Mouse (Mus musculus): ENCODE data around the gene Slc6a18. TPM values are rescaled to one million over a fixed set of nuclear protein-coding genes. Genes with fewer than 3 reads are reported as not detected.

Slc6a18 gene
- polyA plus RNA-seq, 1 experiment: not detected

- H3K4me2 ChIP-seq (ENCODE audit: low read depth): no peak overlapping the region
These were observed 57.2 kb downstream of the Slc6a18 start for GRCm38 (mm10) chr13:73620637-73621036.

GRCm38 (mm10) chr13:73618406-73618805 is 59.4 kb downstream of the Slc6a18 start:
- Histone ChIP-seq H3K27me3 (ENCODE audit: control insufficient read depth, insufficient read depth, insufficient read length) (no peaks in the 10 kb centered on the region), H3K4me3 (no peak overlapping the region), H3ac (ENCODE audit: control insufficient read depth, insufficient read length) (no peak overlapping the region), H3K4me2 (ENCODE audit: low read depth) (no peak overlapping the region), H3K79me2 (ENCODE audit: control insufficient read depth, insufficient read depth) (no peaks in the 10 kb centered on the region), H3K36me3 (ENCODE audit: control insufficient read depth, insufficient read depth) (peaks cover 29% of the 10 kb centered on the region)
- TF ChIP-seq REST (IDR thresholded peaks at IDR 0.05; ENCODE audit: insufficient read depth, insufficient read length): no peak
- TF ChIP-seq E2F4 (IDR thresholded peaks at IDR 0.05; ENCODE audit: insufficient read depth): no peak
- no peak for TF ChIP-seq SRF (IDR thresholded peaks at IDR 0.05; ENCODE audit: control insufficient read depth, insufficient read length, low read depth)
- TF ChIP-seq USF1 (IDR thresholded peaks at IDR 0.05; ENCODE audit: low read depth): no peak
- no peak for TF ChIP-seq MAX (IDR thresholded peaks at IDR 0.05; ENCODE audit: low read depth)
- TF ChIP-seq TCF3 (IDR thresholded peaks at IDR 0.05; ENCODE audit: insufficient read length, low read depth): no peak
- no peak for TF ChIP-seq POLR2A (IDR thresholded peaks at IDR 0.05; ENCODE audit: insufficient read length, low read depth)
- no peak for TF ChIP-seq POLR2AphosphoS2 (IDR thresholded peaks at IDR 0.05; ENCODE audit: insufficient read length, low read depth)
- no peak for TF ChIP-seq TCF12 (IDR thresholded peaks at IDR 0.05; ENCODE audit: insufficient read depth, poor library complexity, severe bottlenecking)
- TF ChIP-seq MYOD1 (IDR thresholded peaks at IDR 0.05; ENCODE audit: control insufficient read depth in 1 of 3, insufficient read length in 2 of 3, low read depth in 2 of 3): no peak

More at GRCm38 (mm10) chr13:73620637-73621036, 57.2 kb downstream of the Slc6a18 start:
- no peaks in the 10 kb centered on the region for H3K27me3 ChIP-seq (ENCODE audit: control insufficient read depth, insufficient read depth, insufficient read length)
- no peaks in the 10 kb centered on the region for H3K79me2 ChIP-seq (ENCODE audit: control insufficient read depth, insufficient read depth)
- no peak overlapping the region for H3K4me3 ChIP-seq
- H3K36me3 ChIP-seq (ENCODE audit: control insufficient read depth, insufficient read depth): peaks cover 22% of the 10 kb centered on the region
- TF ChIP-seq MAX (IDR thresholded peaks at IDR 0.05; ENCODE audit: low read depth) (no peak), SRF (IDR thresholded peaks at IDR 0.05; ENCODE audit: control insufficient read depth, insufficient read length, low read depth) (no peak)
- no peak overlapping the region for H3ac ChIP-seq (ENCODE audit: control insufficient read depth, insufficient read length)

Other genes starting within 250 kb of the Slc6a18 start
- gene Lpcat1, start 210.8 kb downstream of the Slc6a18 start, polyA plus RNA-seq (2012; fragmentation: generic; extraction: Trizol): 10.1 TPM
- not detected for gene Slc6a3, start 141.3 kb downstream of the Slc6a18 start, polyA plus RNA-seq (2012; fragmentation: generic; extraction: Trizol)
- 147 TPM for gene Clptm1l, start 74.0 kb downstream of the Slc6a18 start, polyA plus RNA-seq (2012; fragmentation: generic; extraction: Trizol)
- gene Tert, start 51.1 kb downstream of the Slc6a18 start, polyA plus RNA-seq (2012; fragmentation: generic; extraction: Trizol): 0.13 TPM
- gene Slc6a19, start 26.8 kb upstream of the Slc6a18 start, polyA plus RNA-seq (2012; fragmentation: generic; extraction: Trizol): 0.44 TPM
- gene Slc12a7, start 55.1 kb upstream of the Slc6a18 start, polyA plus RNA-seq (2012; fragmentation: generic; extraction: Trizol): 25.7 TPM
- 0.05 TPM for gene Nkd2, start 169.6 kb upstream of the Slc6a18 start, polyA plus RNA-seq (2012; fragmentation: generic; extraction: Trizol)